Mouse (Mus musculus) ES-Bruce4 (cell line): ENCODE measurements around the gene Tasp1. TPM values are rescaled to one million over a fixed set of nuclear protein-coding genes. Genes with fewer than 3 reads are reported as not detected.
"Not testable (repeated sequence)": the region's sequence is repeated elsewhere in the genome, so short reads cannot be mapped to it uniquely, and the experiment has no call there.

Experiments
- H3K27ac ChIP-seq: 2 replicates; pipeline ENCODE4 v1.5.1; 2012; ENCODE audit warnings: low read length, inconsistent platforms; ENCODE audit not compliant: insufficient read depth
- H3K27me3 ChIP-seq: 2 replicates; pipeline ENCODE4 v1.6.1; 2012; ENCODE audit warnings: mild to moderate bottlenecking, low read length, inconsistent platforms; ENCODE audit not compliant: control insufficient read depth, poor library complexity, insufficient read depth, severe bottlenecking
- H3K36me3 ChIP-seq: 2 replicates; pipeline ENCODE4 v1.6.1; 2012; ENCODE audit warnings: inconsistent platforms, mild to moderate bottlenecking, low read length, moderate library complexity; ENCODE audit not compliant: control insufficient read depth, poor library complexity, insufficient read depth, severe bottlenecking
- H3K4me1 ChIP-seq: one replicate; pipeline ENCODE4 v1.8.1; 2011; ENCODE audit warnings: low read length; ENCODE audit not compliant: control insufficient read depth, insufficient read depth
- H3K4me3 ChIP-seq: 2 replicates; pipeline ENCODE4 v1.5.1; 2011; ENCODE audit warnings: low read depth, mild to moderate bottlenecking, low read length
- H3K9ac ChIP-seq: 2 replicates; pipeline ENCODE4 v1.6.1; 2012; ENCODE audit warnings: low read depth, mild to moderate bottlenecking, inconsistent platforms; ENCODE audit not compliant: poor library complexity, severe bottlenecking
- H3K9me3 ChIP-seq: replicated peaks from 2 replicates; pipeline ENCODE4 v1.6.1; 2012; ENCODE audit warnings: mild to moderate bottlenecking, low read length, inconsistent platforms; ENCODE audit not compliant: control insufficient read depth, poor library complexity, insufficient read depth, severe bottlenecking
- CTCF ChIP-seq: IDR thresholded peaks from one replicate; pipeline ENCODE4 v1.8.1; 2011; ENCODE audit warnings: low read depth, low read length
- EP300 ChIP-seq: IDR thresholded peaks from 2 replicates; pipeline ENCODE4 v1.6.1; 2011; ENCODE audit warnings: low read depth, low read length; ENCODE audit not compliant: insufficient read depth
- POLR2A ChIP-seq: IDR thresholded peaks from one replicate; pipeline ENCODE4 v1.8.1; 2011; ENCODE audit warnings: low read length; ENCODE audit not compliant: insufficient read depth
- polyA plus RNA-seq: library from polyadenylated mRNA; stranded (reverse); fragments of >200 nt; gene quantifications from 2 replicates; pipeline ENCODE4 v1.2.4, GENCODE M21; 2011; ENCODE audit warnings: low read depth; ENCODE audit not compliant: missing spikeins, insufficient read depth, insufficient read length

Tasp1 gene
- polyA plus RNA-seq, 1 experiment, result 11.9 TPM

DNA sequence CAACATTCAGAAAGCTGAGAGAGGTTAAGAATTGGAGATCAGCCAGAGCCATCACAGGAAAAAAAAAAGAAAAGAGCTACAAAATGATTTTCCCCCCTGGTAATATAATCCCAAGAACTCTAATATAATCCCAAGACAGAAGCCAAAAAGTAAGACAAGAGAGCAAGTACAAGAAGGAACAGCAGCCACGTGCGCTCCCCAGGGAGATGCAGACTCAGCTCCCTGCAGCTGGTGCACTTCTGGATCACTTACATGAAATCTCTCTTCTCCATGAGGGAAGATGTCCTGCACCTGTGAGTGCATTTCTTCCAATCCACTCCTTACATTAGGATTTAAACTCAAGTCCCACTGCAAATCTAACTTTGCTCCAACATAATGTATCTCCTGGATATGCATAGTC, 134.4 kb downstream of the Tasp1 start:
- no peak overlapping the region for H3K27ac ChIP-seq
- no peaks in the 10 kb centered on the region for H3K9me3 ChIP-seq
- H3K4me1 ChIP-seq, result no peaks in the 10 kb centered on the region
- no peak overlapping the region for H3K4me3 ChIP-seq
- H3K36me3 ChIP-seq, result no peaks in the 10 kb centered on the region
- H3K27me3 ChIP-seq, result no peaks in the 10 kb centered on the region
- no peak for TF ChIP-seq EP300
- TF ChIP-seq POLR2A, result no peak
- TF ChIP-seq CTCF, result no peak
- H3K9ac ChIP-seq, result no peak overlapping the region

DNA sequence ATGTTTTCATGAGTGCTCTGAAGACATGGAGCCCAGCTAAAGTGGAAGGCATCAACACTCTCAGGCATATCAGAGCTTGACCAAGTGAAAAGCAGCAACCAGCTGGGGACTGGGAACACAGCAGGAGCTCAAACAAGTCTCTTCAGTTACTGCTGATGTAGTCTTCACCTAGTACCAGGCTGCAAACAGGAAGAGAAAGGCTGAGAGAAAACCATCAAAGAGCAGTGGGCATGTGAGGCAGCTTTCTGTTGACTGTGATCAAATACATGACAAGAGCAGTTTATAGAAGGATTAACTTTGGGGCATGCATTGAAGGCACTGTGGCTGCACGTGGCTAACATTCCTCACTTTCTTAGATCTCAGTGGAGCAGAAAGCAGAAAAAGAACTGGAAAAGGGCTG, 141.7 kb downstream of the Tasp1 start:
- H3K4me3 ChIP-seq, result no peak overlapping the region
- TF ChIP-seq CTCF, result no peak
- no peak for TF ChIP-seq POLR2A
- TF ChIP-seq EP300, result no peak

DNA sequence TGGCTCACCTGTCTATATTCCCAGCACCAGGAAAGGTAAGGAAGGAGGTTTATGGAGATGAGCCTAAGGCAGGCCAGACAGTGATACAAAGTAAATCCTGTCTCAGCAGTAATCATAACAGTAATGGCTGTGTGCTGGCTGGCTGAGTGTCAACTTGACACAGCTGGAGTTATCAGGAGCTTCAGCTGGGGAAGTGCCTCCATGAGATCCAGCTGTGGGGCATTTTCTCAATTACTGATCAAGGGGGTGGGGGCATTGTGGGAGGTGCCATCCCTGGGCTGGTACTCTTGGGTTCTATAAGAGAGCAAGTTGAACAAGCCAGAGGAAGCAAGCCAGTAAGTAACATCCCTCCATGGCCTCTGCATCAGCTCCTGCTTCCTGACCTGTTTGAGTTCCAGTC, 145.2 kb downstream of the Tasp1 start:
- not testable (repeated sequence) for H3K27ac ChIP-seq, H3K4me1 ChIP-seq, H3K4me3 ChIP-seq, H3K36me3 ChIP-seq, H3K9ac ChIP-seq, H3K27me3 ChIP-seq, H3K9me3 ChIP-seq

More for the DNA sequence above, 141.7 kb downstream of the Tasp1 start:
- Histone ChIP-seq H3K36me3 (no peaks in the 10 kb centered on the region), H3K9ac (no peak overlapping the region), H3K27me3 (no peaks in the 10 kb centered on the region), H3K4me1 (no peaks in the 10 kb centered on the region), H3K27ac (no peak overlapping the region), H3K9me3 (no peaks in the 10 kb centered on the region)

DNA sequence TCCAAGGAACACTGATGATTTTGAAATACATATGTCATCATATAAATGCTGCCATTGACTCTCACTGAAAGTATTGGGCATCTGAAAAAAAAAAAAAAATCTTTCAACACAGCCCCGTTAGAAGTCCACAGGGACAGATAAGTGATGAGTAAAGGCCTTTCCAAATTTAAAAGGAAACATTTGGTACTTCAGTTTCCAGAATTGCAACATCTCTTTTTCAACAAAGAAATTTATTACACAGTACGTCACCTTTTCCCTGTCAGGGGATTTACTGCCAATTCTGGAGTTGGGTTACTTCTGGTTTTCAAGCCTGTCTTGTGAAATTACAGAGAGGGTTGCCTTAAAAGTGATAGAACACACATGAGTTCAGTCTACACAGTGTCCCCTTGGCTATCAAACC, 146.8 kb downstream of the Tasp1 start:
- Histone ChIP-seq H3K9me3 (no peaks in the 10 kb centered on the region), H3K27ac (no peak overlapping the region), H3K9ac (no peak overlapping the region), H3K4me3 (no peak overlapping the region), H3K36me3 (no peaks in the 10 kb centered on the region), H3K27me3 (no peaks in the 10 kb centered on the region), H3K4me1 (no peaks in the 10 kb centered on the region)
- TF ChIP-seq POLR2A, result no peak

DNA sequence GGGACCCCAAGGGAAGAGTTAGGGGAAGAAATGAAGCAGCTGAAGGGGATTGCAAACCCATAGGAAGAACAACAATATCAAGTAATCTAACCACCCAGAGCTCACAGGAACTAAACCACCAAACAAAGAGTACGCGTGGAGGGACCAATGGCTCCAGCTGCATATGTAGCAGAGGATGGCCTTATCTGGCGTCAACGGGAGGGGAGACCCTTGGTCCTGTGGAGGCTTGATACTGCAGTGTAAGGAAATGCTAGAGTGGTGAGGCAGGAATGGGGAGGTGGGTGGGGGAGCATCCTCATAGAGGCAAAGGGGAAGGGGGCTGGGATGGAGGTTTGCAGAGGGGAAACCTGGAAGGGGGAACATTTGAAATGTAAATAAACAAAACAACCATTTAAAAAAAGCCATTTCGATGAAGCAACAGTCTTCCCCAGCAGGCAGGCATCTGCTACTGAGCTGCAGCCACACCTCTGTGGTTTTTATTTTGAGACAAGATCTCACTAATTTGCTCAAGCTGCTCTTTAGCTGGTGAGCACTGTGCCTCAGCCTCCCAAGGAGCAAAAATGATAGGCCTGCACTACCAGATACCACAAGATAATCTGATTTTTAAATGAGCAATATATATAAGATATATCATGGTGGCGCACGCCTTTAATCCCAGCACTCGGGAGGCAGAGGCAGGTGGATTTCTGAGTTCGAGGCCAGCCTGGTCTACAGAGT, 160.0 kb downstream of the Tasp1 start:
- Histone ChIP-seq H3K27ac (no peak overlapping the region), H3K27me3 (no peaks in the 10 kb centered on the region), H3K4me1 (peaks cover 2% of the 10 kb centered on the region), H3K9me3 (no peaks in the 10 kb centered on the region), H3K9ac (no peak overlapping the region), H3K4me3 (no peak overlapping the region), H3K36me3 (no peaks in the 10 kb centered on the region; the same call in 1 of the 2 replicates)
- TF ChIP-seq EP300 (no peak), POLR2A (no peak), CTCF (no peak)

DNA sequence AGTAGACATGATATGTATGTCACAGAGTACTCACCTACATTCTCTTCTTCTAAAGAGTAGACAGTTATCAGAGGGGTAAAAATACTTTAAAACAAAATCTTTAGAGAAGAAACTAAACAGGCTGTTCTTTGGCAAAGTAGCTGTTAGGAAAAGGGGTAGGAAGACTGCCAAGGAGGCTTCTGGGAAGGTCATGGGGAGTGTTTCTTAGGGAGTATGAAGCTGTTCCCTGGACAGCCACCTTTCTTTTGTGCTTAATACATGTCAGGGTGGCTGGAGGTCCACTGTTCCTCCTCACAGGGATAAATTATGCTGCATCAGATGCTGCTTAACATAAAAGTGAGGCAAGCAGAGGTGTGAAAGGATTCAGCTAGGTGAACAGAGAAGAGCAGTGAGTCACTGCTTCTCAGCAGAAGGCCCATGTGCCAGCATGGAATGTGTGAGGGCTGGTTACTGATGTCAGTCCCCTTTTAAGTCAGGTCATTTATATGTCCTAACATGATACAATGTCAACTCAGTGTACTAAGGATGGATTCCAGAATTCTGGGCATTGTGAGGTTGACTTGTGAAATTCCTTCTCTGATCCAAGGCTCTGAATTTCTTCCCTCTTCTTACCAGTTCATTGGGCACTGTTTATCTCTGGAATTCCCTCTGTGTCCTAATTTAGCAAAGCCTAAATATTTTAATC, 175.1 kb downstream of the Tasp1 start:
- Histone ChIP-seq H3K4me3 (no peak overlapping the region), H3K9ac (no peak overlapping the region), H3K27me3 (no peaks in the 10 kb centered on the region), H3K27ac (no peak overlapping the region), H3K9me3 (no peaks in the 10 kb centered on the region), H3K4me1 (no peaks in the 10 kb centered on the region), H3K36me3 (no peaks in the 10 kb centered on the region; the same call in 1 of the 2 replicates)
- TF ChIP-seq POLR2A, result no peak
